Mouse (Mus musculus) heart, postnatal 0 days (tissue): ENCODE data around the gene Stac2. TPM values are rescaled to one million over a fixed set of nuclear protein-coding genes. Genes with fewer than 3 reads are reported as not detected.

Experiments used
- ATAC-seq: fragments of 200-750 bp; cut with Nextera tagmentation; 2 replicates; pipeline ENCODE4 v1.8.0; 2017; ENCODE audit warnings: low read depth, moderate number of reproducible peaks, moderate library complexity; ENCODE audit not compliant: insufficient read depth
- DNase-seq: peaks from one replicate; pipeline ENCODE4 v3.0.0-alpha.2; 2016; ENCODE audit warnings: low spot score
- H3K27ac ChIP-seq: fragments of 300-500 bp; sonication (generic); 2 replicates; pipeline ENCODE4 v1.5.1; 2014; ENCODE audit warnings: low read depth, mild to moderate bottlenecking
- H3K27me3 ChIP-seq: fragments of 300-500 bp; sonication (generic); 2 replicates; pipeline ENCODE4 v1.6.1; 2014; ENCODE audit warnings: low read length, mixed read lengths; ENCODE audit not compliant: control insufficient read depth, insufficient read depth
- H3K36me3 ChIP-seq: fragments of 300-500 bp; sonication (generic); replicated peaks from 2 replicates; pipeline ENCODE4 v1.6.1; 2014; ENCODE audit warnings: low read length, mixed read lengths; ENCODE audit not compliant: control insufficient read depth, insufficient read depth
- H3K4me1 ChIP-seq: fragments of 300-500 bp; sonication (generic); 2 replicates; pipeline ENCODE4 v1.6.1; 2014; ENCODE audit warnings: antibody characterized with exemption; ENCODE audit not compliant: control insufficient read depth, insufficient read depth
- H3K4me2 ChIP-seq: fragments of 300-500 bp; sonication (generic); 2 replicates; pipeline ENCODE4 v1.6.1; 2014; ENCODE audit warnings: low read depth, mild to moderate bottlenecking, low read length, moderate library complexity
- H3K4me3 ChIP-seq: fragments of 300-500 bp; sonication (generic); 2 replicates; pipeline ENCODE4 v1.5.1; 2014; ENCODE audit warnings: low read depth, low read length
- H3K9ac ChIP-seq: fragments of 300-500 bp; sonication (generic); replicated peaks from 2 replicates; pipeline ENCODE4 v1.6.1; 2014; ENCODE audit warnings: low read depth, low read length, mixed read lengths
- H3K9me3 ChIP-seq: fragments of 300-500 bp; sonication (generic); replicated peaks from 2 replicates; pipeline ENCODE4 v1.6.1; 2016; ENCODE audit warnings: low read length; ENCODE audit not compliant: control insufficient read depth
- CTCF ChIP-seq: IDR thresholded peaks from 2 replicates; pipeline ENCODE4 v1.5.1; 2016; ENCODE audit warnings: antibody characterized with exemption, control low read depth, low read depth
- EP300 ChIP-seq: IDR thresholded peaks from 2 replicates; pipeline ENCODE4 v1.6.1; 2016; ENCODE audit warnings: antibody characterized with exemption, low read depth
- WGBS: fragments of 180-500 bp; shearing (Covaris S2); extraction: QIAGEN DNeasy Blood & Tissue Kit; methylation state at CpG from one replicate; pipeline ENCODE4 v1.1.7; 2014; 5-methylcytosine and 5-hydroxymethylcytosine counted together
- polyA plus RNA-seq: library from polyadenylated mRNA; unstranded; fragments of >200 nt; fragmentation: Nextera tagmentation; extraction: Ambion mirVana; gene quantifications from 2 replicates; pipeline ENCODE4 v1.2.1, GENCODE M21; 2015
- total RNA-seq: library from RNA; depleted of rRNA; stranded (reverse); fragments of >200 nt; gene quantifications from 2 replicates; pipeline ENCODE4 v1.2.3, GENCODE M21; 2014; ENCODE audit warnings: low replicate concordance

Gene Stac2
- total and polyA plus RNA-seq, 2 experiments from 2014 or later = 0.04 TPM; not detected in 1

- Histone ChIP-seq H3K27ac (no peak overlapping the region), H3K4me3 (no peak overlapping the region), H3K9me3 (no peaks in the 10 kb centered on the region), H3K9ac (no peak overlapping the region), H3K4me2 (no peak overlapping the region), H3K36me3 (no peaks in the 10 kb centered on the region), H3K27me3 (peaks cover 13% of the 10 kb centered on the region), H3K4me1 (0 out of 2 replicates have a peak, but pooled peaks cover 1% of the 10 kb centered on the region)
- no peak for TF ChIP-seq CTCF
- no peak for TF ChIP-seq EP300
- no peak for ATAC-seq
- DNase-seq = no peak
- WGBS = 84% methylated on average over 5 of the region's 5 CpGs
Observed at GRCm38 (mm10) chr11:98057998-98058397, 4.7 kb upstream of the Stac2 start.

GRCm38 (mm10) chr11:98057466-98057865 lies 4.2 kb upstream of the Stac2 start:
- TF ChIP-seq CTCF (no peak), EP300 (no peak)

GRCm38 (mm10) chr11:98052129-98052988 lies 903 bp downstream of the Stac2 start:
- DNase-seq (no peak), ATAC-seq (no peak)
- H3K9me3 ChIP-seq = no peaks in the 10 kb centered on the region
- H3K27me3 ChIP-seq = peaks cover 33% of the 10 kb centered on the region
- no peaks in the 10 kb centered on the region for H3K36me3 ChIP-seq
- WGBS = 1% methylated on average over 73 of the region's 83 CpGs
- no peak overlapping the region for H3K27ac ChIP-seq
- peak overlapping the region; percentile 88 for H3K4me2 ChIP-seq
- H3K4me3 ChIP-seq = peak overlapping the region; percentile 48
- TF ChIP-seq CTCF = no peak
- TF ChIP-seq EP300 = no peak
- H3K9ac ChIP-seq = peak overlapping the region; percentile 45; the same call in 1 of the 2 replicates
- H3K4me1 ChIP-seq = peaks cover 17% of the 10 kb centered on the region

More at GRCm38 (mm10) chr11:98057466-98057865, 4.2 kb upstream of the Stac2 start:
- WGBS = 18% methylated on average over 9 of the region's 9 CpGs
- DNase-seq (no peak), ATAC-seq (0 out of 2 replicates have a peak, but pooled peaks have one; percentile 18)
- H3K4me2 ChIP-seq = peak overlapping the region; percentile 22; the same call in 1 of the 2 replicates
- no peak overlapping the region for H3K4me3 ChIP-seq
- no peaks in the 10 kb centered on the region for H3K9me3 ChIP-seq
- H3K27me3 ChIP-seq = peaks cover 18% of the 10 kb centered on the region
- no peak overlapping the region; the same call in 1 of the 2 replicates for H3K9ac ChIP-seq
- H3K36me3 ChIP-seq = no peaks in the 10 kb centered on the region
- H3K4me1 ChIP-seq = peaks cover 7% of the 10 kb centered on the region; the same call in 1 of the 2 replicates
- H3K27ac ChIP-seq = no peak overlapping the region

GRCm38 (mm10) chr11:98051611-98052128 lies 1.6 kb downstream of the Stac2 start:
- peaks cover 17% of the 10 kb centered on the region for H3K4me1 ChIP-seq
- H3K36me3 ChIP-seq = no peaks in the 10 kb centered on the region
- H3K27ac ChIP-seq = no peak overlapping the region
- DNase-seq = no peak
- H3K4me3 ChIP-seq = peak overlapping the region; percentile 48
- peak overlapping the region; percentile 88 for H3K4me2 ChIP-seq
- WGBS = 14% methylated on average over 12 of the region's 12 CpGs
- peaks cover 33% of the 10 kb centered on the region for H3K27me3 ChIP-seq
- no peak for ATAC-seq
- no peak overlapping the region for H3K9ac ChIP-seq
- TF ChIP-seq CTCF = no peak
- no peak for TF ChIP-seq EP300
- H3K9me3 ChIP-seq = no peaks in the 10 kb centered on the region

DNA sequence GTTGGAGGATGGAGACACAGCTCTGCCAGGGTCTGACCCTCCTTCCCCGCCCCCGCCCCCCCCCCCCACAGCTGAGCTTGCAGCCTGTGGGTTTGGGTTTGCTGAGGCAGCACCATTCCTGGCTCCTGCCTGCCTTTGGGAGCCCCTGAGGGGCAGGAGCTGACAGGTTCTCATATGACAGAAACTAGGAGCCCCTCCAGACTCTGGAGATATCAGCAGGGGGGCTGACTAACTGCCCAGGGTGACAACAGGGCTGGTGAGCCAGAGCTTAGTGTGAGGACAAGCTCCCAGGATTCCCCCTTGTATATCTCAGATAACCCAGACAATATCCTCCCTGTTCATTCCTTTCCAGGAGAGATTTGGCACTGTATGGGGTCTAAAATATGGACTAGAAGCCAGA lies 2.3 kb downstream of the Stac2 start:
- no peak for DNase-seq
- H3K9me3 ChIP-seq = no peaks in the 10 kb centered on the region
- TF ChIP-seq EP300 (no peak), CTCF (no peak)
- no peak overlapping the region for H3K27ac ChIP-seq
- no peak overlapping the region for H3K4me3 ChIP-seq
- peaks cover 32% of the 10 kb centered on the region for H3K27me3 ChIP-seq
- H3K4me1 ChIP-seq = peaks cover 17% of the 10 kb centered on the region
- no peak for ATAC-seq
- H3K36me3 ChIP-seq = no peaks in the 10 kb centered on the region
- WGBS = 23% methylated on average over 2 of the region's 2 CpGs
- no peak overlapping the region for H3K4me2 ChIP-seq
- H3K9ac ChIP-seq = no peak overlapping the region
